In the genomic region with DNA sequence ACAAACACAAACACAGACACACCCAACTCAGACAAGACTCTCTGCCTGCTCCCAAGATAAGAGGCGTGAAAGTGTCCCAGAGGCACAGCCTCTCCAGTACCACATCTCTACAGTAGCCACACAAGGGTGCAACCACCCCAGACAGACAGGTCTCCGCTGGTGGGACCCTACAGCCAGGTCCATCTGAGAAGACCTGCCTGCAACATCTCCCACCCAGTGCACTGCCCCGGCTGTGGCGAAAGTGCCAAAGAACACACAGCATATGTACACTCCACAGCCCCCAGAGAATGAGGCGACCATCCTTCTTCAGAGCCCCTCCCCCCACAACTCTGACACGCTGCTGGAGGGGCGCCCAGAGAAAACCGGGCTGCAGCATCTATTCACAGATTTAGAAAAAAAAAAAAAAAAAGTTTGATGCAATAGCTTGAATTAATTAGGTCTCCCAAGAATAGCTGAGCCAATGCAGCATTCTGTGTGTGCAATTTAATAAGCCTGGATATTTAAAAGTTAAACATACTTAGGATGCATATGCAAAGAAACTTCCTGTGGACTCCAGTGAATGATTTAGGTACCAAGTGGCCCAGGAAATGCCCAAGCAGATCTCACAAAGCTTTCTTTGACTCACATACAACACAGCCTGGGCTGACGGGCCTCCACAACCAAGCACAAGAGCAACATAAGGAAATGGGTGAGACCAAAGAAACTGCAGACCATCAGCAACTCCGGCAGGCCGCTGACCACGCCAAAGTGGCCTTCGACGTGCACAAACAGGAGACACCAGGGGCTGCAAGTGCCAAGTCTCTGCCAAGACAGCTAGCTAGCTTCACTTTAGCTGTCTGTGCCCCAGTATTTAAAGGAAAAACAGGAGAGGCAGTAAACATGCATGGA, we compare ENCODE assay signal across 8 mouse cellular contexts. TPM values are rescaled to one million over a fixed set of nuclear protein-coding genes. Genes with fewer than 3 reads are reported as not detected.
A peak's percentile ranks its signal among the peaks of the same experiment; 100 is the strongest.
DNase-seq lines count a peak whose midpoint lies in the region; ATAC-seq lines count a peak whose summit lies in the region.

No protein-coding gene starts in this region.

- H3K4me2 ChIP-seq in heart, embryonic 16.5 days (ENCODE audit: low read depth, low read length) = peak overlapping the region; percentile 90
- H3K4me2 ChIP-seq in liver, embryonic 16.5 days (ENCODE audit: low read depth, low read length) = peak overlapping the region; percentile 75

- intact Hi-C loops in gastrocnemius, postnatal 14 days (cut with DNase I; ENCODE audit: low total_unique reads) = loop anchor here (5.0 kb wide), 1 partner anchor 78 kb away; no protein-coding TSS in a partner anchor
- intact Hi-C loops in gastrocnemius, postnatal 36 days (cut with DNase I) = no loop called here

- 4% methylated on average over 14 of the region's 14 CpGs for WGBS in heart, embryonic 16.5 days
- WGBS in liver, embryonic 16.5 days (ENCODE audit: insufficient replicate concordance) = 23% methylated on average over 14 of the region's 14 CpGs

- H3K4me3 ChIP-seq in heart, embryonic 16.5 days (ENCODE audit: low read length) = peak overlapping the region; percentile 90
- H3K4me3 ChIP-seq in liver, embryonic 16.5 days (ENCODE audit: low read depth, low read length) = peak overlapping the region; percentile 68

- H3K9ac ChIP-seq in heart, embryonic 16.5 days (ENCODE audit: low read length) = peak overlapping the region; percentile 97
- peak overlapping the region; percentile 69 for H3K9ac ChIP-seq in liver, embryonic 16.5 days (ENCODE audit: low read depth, low read length)

- H3K4me1 ChIP-seq in heart, embryonic 16.5 days (ENCODE audit: control insufficient read depth, insufficient read depth, low read length) = peaks cover 54% of the 10 kb centered on the region
- H3K4me1 ChIP-seq in liver, embryonic 16.5 days (ENCODE audit: control insufficient read depth, low read depth, low read length) = peaks cover 58% of the 10 kb centered on the region

- no peaks in the 10 kb centered on the region for H3K27me3 ChIP-seq in heart, embryonic 16.5 days (ENCODE audit: control insufficient read depth, insufficient read depth, low read length)
- H3K27me3 ChIP-seq in liver, embryonic 16.5 days (ENCODE audit: control insufficient read depth, insufficient read depth, low read depth, low read length) = peaks cover 20% of the 10 kb centered on the region

- H3K27ac ChIP-seq in heart, embryonic 16.5 days (ENCODE audit: low read length) = peak overlapping the region; percentile 74
- no peak overlapping the region for H3K27ac ChIP-seq in liver, embryonic 16.5 days (ENCODE audit: low read length)

- H3K9me3 ChIP-seq in heart, embryonic 16.5 days (replicated peaks; ENCODE audit: control insufficient read depth, low read length) = no peaks in the 10 kb centered on the region
- H3K9me3 ChIP-seq in liver, embryonic 16.5 days (replicated peaks; ENCODE audit: control insufficient read depth, low read length) = no peaks in the 10 kb centered on the region

- ATAC-seq in heart, embryonic 16.5 days (replicated peaks; ENCODE audit: extremely low read depth, insufficient read depth, low FRiP score) = no peak
- no peak for ATAC-seq in liver, embryonic 16.5 days (ENCODE audit: low read depth)

- DNase-seq in gastrocnemius, postnatal 14 days = peak; percentile 42
- DNase-seq in gastrocnemius, postnatal 36 days = no peak
- peak; percentile 48 for DNase-seq in thymus, postnatal 4 days
- DNase-seq in thymus, postnatal 0 days (ENCODE audit: low spot score) = no peak
- DNase-seq in yolk sac, embryonic 10.5 days (ENCODE audit: low spot score) = peak; percentile 38
- DNase-seq in thymus, postnatal 10 days (ENCODE audit: low spot score in 2 of 2) = no peak

- no peaks in the 10 kb centered on the region for H3K36me3 ChIP-seq in heart, embryonic 16.5 days (ENCODE audit: control insufficient read depth, insufficient read depth)
- H3K36me3 ChIP-seq in liver, embryonic 16.5 days (ENCODE audit: control insufficient read depth, insufficient read depth) = no peaks in the 10 kb centered on the region

RNA-seq across cellular contexts. Expression of a gene that starts 1.9 kb away (rescaled TPM):
- total RNA-seq in gastrocnemius, postnatal 14 days (2021) = 10 to 100 TPM; 41.6 to 51.6 TPM
- 10 to 100 TPM; 28.7 to 30.2 TPM for total RNA-seq in gastrocnemius, postnatal 36 days (2021)
- 8.1 and 9.3 TPM in 2 replicates for polyA plus RNA-seq in thymus, postnatal 0 days (2015; fragmentation: Nextera tagmentation; extraction: Ambion mirVana)
- polyA plus RNA-seq in heart, embryonic 16.5 days (2015; fragmentation: Nextera tagmentation; extraction: Ambion mirVana) = 12.1 and 12.3 TPM in 2 replicates
- polyA plus RNA-seq in liver, embryonic 16.5 days (2015; fragmentation: Nextera tagmentation; extraction: Ambion mirVana) = 2.4 and 2.5 TPM in 2 replicates

RNA-seq across cellular contexts. Expression of a gene that starts 29.1 kb away (rescaled TPM):
- 10 to 100 TPM; 11.9 to 15.3 TPM for total RNA-seq in gastrocnemius, postnatal 14 days (2021)
- 1 to 10 TPM; 3.1 to 4.7 TPM for total RNA-seq in gastrocnemius, postnatal 36 days (2021)
- polyA plus RNA-seq in thymus, postnatal 0 days (2015; fragmentation: Nextera tagmentation; extraction: Ambion mirVana) = 67.9 and 71.3 TPM in 2 replicates
- 68.4 and 73.8 TPM in 2 replicates for polyA plus RNA-seq in heart, embryonic 16.5 days (2015; fragmentation: Nextera tagmentation; extraction: Ambion mirVana)
- polyA plus RNA-seq in liver, embryonic 16.5 days (2015; fragmentation: Nextera tagmentation; extraction: Ambion mirVana) = 17.1 and 18.6 TPM in 2 replicates

Comparison
In these comparisons a context has a peak if more than half of its experiments do, and no peak if none do; other contexts are left out.
1. DNase-seq: peak in gastrocnemius, postnatal 14 days (single experiment), thymus, postnatal 4 days (single experiment) and yolk sac, embryonic 10.5 days (single experiment); none in gastrocnemius, postnatal 36 days (0 of 2), thymus, postnatal 0 days (single experiment) and thymus, postnatal 10 days (0 of 2).